Mouse (Mus musculus) lung, postnatal 36 days (tissue): Measurements from ENCODE around the gene Hprt.
"Not testable (repeated sequence)": the region's sequence is repeated elsewhere in the genome, so short reads cannot be mapped to it uniquely, and the experiment has no call there.

Experiments
- DNase-seq: peaks from one replicate; pipeline ENCODE4 v3.0.0; 2022; ENCODE audit warnings: mixed read lengths

Hprt gene

GRCm38 (mm10) chrX:52987905-52988783 lies at the start of gene Hprt:
Gene Hprt, plus strand, starts transcription at chrX:52988137.
- peak; percentile 90 for DNase-seq

GRCm38 (mm10) chrX:52945509-52945908 lies 42.4 kb upstream of the Hprt start:
- no peak for DNase-seq

GRCm38 (mm10) chrX:52949713-52950112 lies 38.2 kb upstream of the Hprt start:
- DNase-seq: peak; percentile 37

- DNase-seq: no peak
These were observed 31.0 kb upstream of the Hprt start for GRCm38 (mm10) chrX:52956942-52957341.

GRCm38 (mm10) chrX:52961559-52962110 lies 26.3 kb upstream of the Hprt start:
- no peak for DNase-seq

GRCm38 (mm10) chrX:52965149-52965548 lies 22.8 kb upstream of the Hprt start:
- no peak for DNase-seq

- peak; percentile 73 for DNase-seq
These were observed 16.5 kb upstream of the Hprt start for GRCm38 (mm10) chrX:52971211-52972006.

- DNase-seq: no peak
These were observed 15.8 kb upstream of the Hprt start for GRCm38 (mm10) chrX:52972129-52972528.

GRCm38 (mm10) chrX:52972680-52973079 lies 15.3 kb upstream of the Hprt start:
- no peak for DNase-seq

- DNase-seq: no peak
These were observed 9.4 kb upstream of the Hprt start for GRCm38 (mm10) chrX:52978576-52978975.

- no peak for DNase-seq
These were observed 6.6 kb upstream of the Hprt start for GRCm38 (mm10) chrX:52981378-52981777.

GRCm38 (mm10) chrX:52994726-52995125 lies 6.8 kb downstream of the Hprt start:
- not testable (repeated sequence) for DNase-seq

- DNase-seq: peak; percentile 18
These were observed 16.9 kb downstream of the Hprt start for GRCm38 (mm10) chrX:53004887-53005286.

GRCm38 (mm10) chrX:53006062-53006461 lies 18.1 kb downstream of the Hprt start:
- DNase-seq: peak; percentile 84

- peak; percentile 52 for DNase-seq
These were observed 27.6 kb downstream of the Hprt start for GRCm38 (mm10) chrX:53015549-53015948.

GRCm38 (mm10) chrX:53023021-53023420 lies 35.1 kb downstream of the Hprt start:
- DNase-seq: no peak

GRCm38 (mm10) chrX:53024268-53024667 lies 36.3 kb downstream of the Hprt start:
- peak; percentile 54 for DNase-seq

GRCm38 (mm10) chrX:53025471-53026223 lies 37.7 kb downstream of the Hprt start:
- DNase-seq: no peak

GRCm38 (mm10) chrX:53029559-53029958 lies 41.6 kb downstream of the Hprt start:
- DNase-seq: no peak

- no peak for DNase-seq
These were observed 50.3 kb downstream of the Hprt start for GRCm38 (mm10) chrX:53038194-53038593.

GRCm38 (mm10) chrX:53039651-53040050 lies 51.7 kb downstream of the Hprt start:
- no peak for DNase-seq

- no peak for DNase-seq
These were observed 52.2 kb downstream of the Hprt start for GRCm38 (mm10) chrX:53040138-53040537.

GRCm38 (mm10) chrX:53041006-53041405 lies 53.1 kb downstream of the Hprt start:
- no peak for DNase-seq
